Mouse (Mus musculus) splenic B cell, adult 2 months (primary cell): ENCODE data around the gene Eya2.
A peak's percentile ranks its signal among the peaks of the same experiment; 100 is the strongest.

Source experiments
- DNase-seq: peaks from one replicate; pipeline ENCODE4 v3.0.0-alpha.2; 2011; ENCODE audit warnings: low read depth, low spot score
- H3K27me3 ChIP-seq: 2 replicates; pipeline ENCODE4 v1.6.1; 2012; ENCODE audit warnings: mild to moderate bottlenecking, low read length, moderate library complexity, mixed read lengths; ENCODE audit not compliant: control insufficient read depth, poor library complexity, insufficient read depth, severe bottlenecking
- H3K36me3 ChIP-seq: 2 replicates; pipeline ENCODE4 v1.6.1; 2012; ENCODE audit warnings: mild to moderate bottlenecking, low read length, moderate library complexity, mixed read lengths; ENCODE audit not compliant: control insufficient read depth, poor library complexity, insufficient read depth, severe bottlenecking

Eya2 gene

GRCm38 (mm10) chr2:165811536-165811935 is 216.7 kb downstream of the Eya2 start:
- Histone ChIP-seq H3K27me3 (no peaks in the 10 kb centered on the region), H3K36me3 (peaks cover 27% of the 10 kb centered on the region)
- peak; percentile 38 for DNase-seq

- Histone ChIP-seq H3K27me3 (no peaks in the 10 kb centered on the region), H3K36me3 (peaks cover 22% of the 10 kb centered on the region)
- no peak for DNase-seq
Measured at GRCm38 (mm10) chr2:165812889-165813288, 218.1 kb downstream of the Eya2 start.

- Histone ChIP-seq H3K27me3 (no peaks in the 10 kb centered on the region), H3K36me3 (peaks cover 23% of the 10 kb centered on the region)
- peak; percentile 23 for DNase-seq
Measured at GRCm38 (mm10) chr2:165815103-165815880, 220.5 kb downstream of the Eya2 start.

- Histone ChIP-seq H3K27me3 (no peaks in the 10 kb centered on the region), H3K36me3 (peaks cover 14% of the 10 kb centered on the region)
- no peak for DNase-seq
Measured at GRCm38 (mm10) chr2:165817437-165817836, 222.6 kb downstream of the Eya2 start.

GRCm38 (mm10) chr2:165818570-165818969 is 223.7 kb downstream of the Eya2 start:
- H3K27me3 ChIP-seq = no peaks in the 10 kb centered on the region
- no peak for DNase-seq
- peaks cover 12% of the 10 kb centered on the region for H3K36me3 ChIP-seq

- H3K36me3 ChIP-seq = peaks cover 10% of the 10 kb centered on the region
- no peaks in the 10 kb centered on the region for H3K27me3 ChIP-seq
- DNase-seq = peak; percentile 76
Measured at GRCm38 (mm10) chr2:165818985-165819948, 224.4 kb downstream of the Eya2 start.

- Histone ChIP-seq H3K36me3 (peaks cover 7% of the 10 kb centered on the region), H3K27me3 (no peaks in the 10 kb centered on the region)
- peak; percentile 11 for DNase-seq
Measured at GRCm38 (mm10) chr2:165820073-165820472, 225.2 kb downstream of the Eya2 start.

- no peak for DNase-seq
- H3K27me3 ChIP-seq = no peaks in the 10 kb centered on the region
- H3K36me3 ChIP-seq = peaks cover 7% of the 10 kb centered on the region
Measured at GRCm38 (mm10) chr2:165820504-165821095, 225.8 kb downstream of the Eya2 start.
